Mouse (Mus musculus) T-cell, adult 66 days (primary cell): Measurements from ENCODE around the gene Msl3l2. TPM values are rescaled to one million over a fixed set of nuclear protein-coding genes. Genes with fewer than 3 reads are reported as not detected.

Experiments used
- total RNA-seq, 2 experiments: library from RNA; stranded (reverse); gene quantifications; 3 replicates in 1 of 2; 4 replicates in 1 of 2; pipeline ENCODE4 v1.2.4; 2023

Msl3l2 gene
- total RNA-seq, result 10 to 100 TPM; 12.9 to 15.4 TPM

DNA sequence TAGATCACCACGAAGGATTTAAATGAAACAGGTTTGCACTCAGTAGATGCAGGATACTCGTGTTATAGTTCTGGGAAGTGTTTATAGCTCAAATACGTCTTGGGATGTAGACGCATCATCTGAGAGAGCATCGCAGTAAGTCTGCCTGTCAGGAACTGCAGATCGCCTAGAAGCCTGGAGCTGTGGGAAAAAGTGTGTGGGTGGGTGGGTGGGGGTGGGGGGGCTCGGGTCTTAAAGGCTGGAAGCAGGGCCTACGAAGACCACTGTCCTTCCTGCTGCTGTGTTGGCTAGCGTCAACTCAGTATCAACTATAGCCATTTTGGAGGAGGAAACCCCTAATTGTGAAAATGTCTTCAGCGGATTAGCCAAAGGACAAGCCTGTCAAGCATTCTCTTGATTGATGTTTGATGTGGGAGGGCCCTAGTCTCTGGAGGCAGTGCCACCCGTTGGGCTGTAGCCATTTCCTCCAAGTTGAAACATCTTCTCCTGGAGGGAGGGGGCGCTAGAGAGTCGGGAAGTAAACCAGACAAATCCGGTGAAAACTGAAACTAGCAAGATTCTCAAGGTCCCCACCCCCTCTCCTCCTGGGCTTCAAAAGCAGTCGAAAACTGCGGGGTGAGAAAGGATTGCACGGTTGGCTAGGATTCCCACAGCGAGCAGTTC, at the start of gene Msl3l2:
Gene Msl3l2 (plus strand): TSS at position 585 of the 663 bp plus-strand sequence.

Other genes starting within 250 kb of the Msl3l2 start
- gene Tbc1d32, start 121.8 kb downstream of the Msl3l2 start, total RNA-seq, result 1 to 10 TPM; 2.2 to 2.4 TPM